Mouse (Mus musculus): ENCODE measurements around the gene Vkorc1.

DNA sequence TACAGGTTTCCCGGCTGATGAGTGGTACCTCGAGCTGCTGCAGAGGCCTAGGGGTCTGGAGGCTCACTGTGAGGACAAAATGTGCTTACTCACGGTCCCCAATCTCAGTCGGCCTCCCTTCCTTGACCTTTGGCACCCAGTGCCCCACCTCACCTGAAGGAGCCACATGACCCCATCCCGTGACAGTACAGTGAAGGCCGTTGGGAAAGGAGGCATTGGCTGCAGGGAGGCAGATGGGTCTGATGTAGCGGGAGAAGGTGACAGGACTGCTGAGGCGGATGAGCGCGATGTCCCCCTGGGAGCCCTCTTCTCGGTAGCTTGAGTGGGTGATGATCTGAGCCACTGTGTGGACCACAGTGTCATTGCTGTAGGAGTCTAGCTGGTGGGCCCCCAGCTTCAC is 31.4 kb upstream of the Vkorc1 start:
- TF ChIP-seq CTCF (IDR thresholded peaks at IDR 0.05 in 2 of 3, conservative IDR thresholded peaks at IDR 0.05 in 1 of 3; ENCODE audit: control insufficient read depth in 1 of 3, insufficient read depth in 1 of 3, low read depth in 2 of 3, low read length in 3 of 3, poor library complexity in 1 of 3, severe bottlenecking in 1 of 3) = no peak
- no peak for TF ChIP-seq CHD2 (IDR thresholded peaks at IDR 0.05; ENCODE audit: low read length)
- no peak for TF ChIP-seq TBP (IDR thresholded peaks at IDR 0.05; ENCODE audit: low read depth, low read length)
- TF ChIP-seq RCOR1 (IDR thresholded peaks at IDR 0.05; ENCODE audit: low read depth, low read length) = no peak
- no peak for TF ChIP-seq MEF2A (IDR thresholded peaks at IDR 0.05; ENCODE audit: extremely low read depth, insufficient replicate concordance, low read depth, low read length, poor library complexity, severe bottlenecking)
- TF ChIP-seq ZMIZ1 (IDR thresholded peaks at IDR 0.05; ENCODE audit: low read depth, low read length) = no peak
- TF ChIP-seq ZNF384 (IDR thresholded peaks at IDR 0.05; ENCODE audit: low read depth, low read length) = no peak
